Mouse (Mus musculus): ENCODE data around the gene Trhr2. TPM values are rescaled to one million over a fixed set of nuclear protein-coding genes. Genes with fewer than 3 reads are reported as not detected.

Trhr2 gene
- polyA plus RNA-seq, 1 experiment from 2014 or later = not detected

DNA sequence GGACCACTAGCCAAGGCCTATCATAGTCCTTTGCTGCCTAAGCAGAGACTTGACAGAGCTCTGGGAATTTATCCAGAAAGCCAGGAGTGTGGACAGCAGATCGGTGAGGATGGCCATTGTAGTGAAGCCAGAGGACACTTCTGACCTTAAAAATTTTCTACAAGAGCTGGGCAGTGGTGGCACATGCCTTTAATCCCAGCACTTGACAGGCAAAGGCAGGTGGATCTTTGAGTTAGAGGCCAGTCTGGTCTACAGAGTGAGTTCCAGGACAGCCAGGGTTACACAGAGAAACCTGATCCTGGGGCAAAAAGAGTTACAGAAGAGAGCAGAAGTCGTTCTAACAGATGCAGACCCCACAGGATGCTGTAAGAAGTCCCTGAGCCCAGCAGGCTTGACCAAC is 44.1 kb downstream of the Trhr2 start:
- Histone ChIP-seq H3K4me1 (peaks cover 100% of the 10 kb centered on the region), H3K36me3 (peaks cover 76% of the 10 kb centered on the region), H3K9me3 (no peaks in the 10 kb centered on the region), H3K27ac (replicated peaks) (peak overlapping the region; percentile 21; the same call in 1 of the 2 replicates), H3K27me3 (replicated peaks) (no peaks in the 10 kb centered on the region), H3K4me3 (no peak overlapping the region), H3K4me2 (no peak overlapping the region), H3K9ac (peak overlapping the region; percentile 58; the same call in 1 of the 2 replicates)
- ATAC-seq (ENCODE audit: extremely low read depth, insufficient number of reproducible peaks, low FRiP score, low TSS enrichment) = no peak
- WGBS = 39% methylated on average over 2 of the region's 2 CpGs

DNA sequence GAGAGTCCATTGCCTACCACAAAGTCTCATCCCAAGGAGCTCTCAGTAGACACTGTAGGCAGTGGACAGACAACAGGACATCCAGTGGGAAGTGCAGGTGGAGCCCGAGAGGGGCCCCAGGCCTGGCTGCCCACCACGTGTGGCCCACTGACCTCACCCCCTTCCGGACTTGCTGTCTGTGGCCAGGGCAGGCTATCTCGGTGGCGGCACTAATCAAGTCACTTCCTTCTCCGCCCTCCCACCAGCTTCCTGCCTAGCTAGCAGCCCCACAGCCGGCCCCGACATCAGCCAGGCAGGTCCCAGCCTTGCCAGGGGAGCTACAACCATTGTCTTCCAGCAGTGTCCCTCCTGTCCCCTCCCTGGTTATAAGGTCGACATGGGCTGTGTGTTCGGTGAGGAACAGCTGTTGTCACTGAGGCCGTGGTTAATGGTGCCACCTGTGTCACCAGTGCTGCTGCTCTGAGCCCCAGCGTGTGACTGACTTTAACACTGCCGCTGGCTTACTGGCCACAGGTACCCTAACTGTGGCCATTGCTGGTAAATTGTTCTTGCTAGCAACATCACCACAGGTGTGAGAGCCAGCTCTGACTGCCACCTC is 45.5 kb downstream of the Trhr2 start:
- H3K4me3 ChIP-seq = no peak overlapping the region
- ATAC-seq (ENCODE audit: extremely low read depth, insufficient number of reproducible peaks, low FRiP score, low TSS enrichment) = no peak
- peak overlapping the region; percentile 4; the same call in 1 of the 2 replicates for H3K4me2 ChIP-seq
- no peaks in the 10 kb centered on the region for H3K27me3 ChIP-seq (replicated peaks)
- peaks cover 100% of the 10 kb centered on the region for H3K4me1 ChIP-seq
- H3K27ac ChIP-seq (replicated peaks) = peak overlapping the region; percentile 81
- 0 out of 2 replicates have a peak overlapping the region, but pooled peaks have one; percentile 16 for H3K9ac ChIP-seq
- H3K9me3 ChIP-seq = no peaks in the 10 kb centered on the region
- H3K36me3 ChIP-seq = peaks cover 79% of the 10 kb centered on the region
- WGBS = 45% methylated on average over 13 of the region's 13 CpGs

GRCm38 (mm10) chr8:122313310-122313709 is 47.2 kb downstream of the Trhr2 start:
- peak; percentile 32; the same call in 1 of the 2 replicates for ATAC-seq (ENCODE audit: extremely low read depth, insufficient number of reproducible peaks, low FRiP score, low TSS enrichment)
- peak overlapping the region; percentile 81 for H3K27ac ChIP-seq (replicated peaks)
- H3K36me3 ChIP-seq = peaks cover 84% of the 10 kb centered on the region
- H3K9me3 ChIP-seq = no peaks in the 10 kb centered on the region
- no peaks in the 10 kb centered on the region for H3K27me3 ChIP-seq (replicated peaks)
- H3K4me2 ChIP-seq = peak overlapping the region; percentile 37
- peaks cover 100% of the 10 kb centered on the region for H3K4me1 ChIP-seq
- 13% methylated on average over 12 of the region's 12 CpGs for WGBS
- no peak overlapping the region for H3K4me3 ChIP-seq
- peak overlapping the region; percentile 34; the same call in 1 of the 2 replicates for H3K9ac ChIP-seq

GRCm38 (mm10) chr8:122312553-122312952 is 48.0 kb downstream of the Trhr2 start:
- no peak for ATAC-seq (ENCODE audit: extremely low read depth, insufficient number of reproducible peaks, low FRiP score, low TSS enrichment)
- Histone ChIP-seq H3K9me3 (no peaks in the 10 kb centered on the region), H3K36me3 (peaks cover 87% of the 10 kb centered on the region), H3K27ac (replicated peaks) (peak overlapping the region; percentile 81), H3K4me1 (peaks cover 100% of the 10 kb centered on the region), H3K4me2 (peak overlapping the region; percentile 37), H3K27me3 (replicated peaks) (no peaks in the 10 kb centered on the region), H3K4me3 (no peak overlapping the region), H3K9ac (peak overlapping the region; percentile 62)
- 63% methylated on average over 2 of the region's 2 CpGs for WGBS

GRCm38 (mm10) chr8:122311115-122311514 is 49.4 kb downstream of the Trhr2 start:
- Histone ChIP-seq H3K27me3 (replicated peaks) (no peaks in the 10 kb centered on the region), H3K27ac (replicated peaks) (peak overlapping the region; percentile 81), H3K9ac (peak overlapping the region; percentile 70), H3K4me1 (peaks cover 100% of the 10 kb centered on the region), H3K36me3 (peaks cover 87% of the 10 kb centered on the region), H3K4me2 (peak overlapping the region; percentile 31; the same call in 1 of the 2 replicates), H3K9me3 (no peaks in the 10 kb centered on the region), H3K4me3 (no peak overlapping the region)
- WGBS = 63% methylated on average over 2 of the region's 2 CpGs
- no peak for ATAC-seq (ENCODE audit: extremely low read depth, insufficient number of reproducible peaks, low FRiP score, low TSS enrichment)

- no peaks in the 10 kb centered on the region for H3K27me3 ChIP-seq (replicated peaks)
- H3K27ac ChIP-seq (replicated peaks) = peak overlapping the region; percentile 81
- WGBS = 9% methylated on average over 12 of the region's 12 CpGs
- H3K36me3 ChIP-seq = peaks cover 80% of the 10 kb centered on the region
- H3K4me2 ChIP-seq = peak overlapping the region; percentile 31
- H3K9me3 ChIP-seq = no peaks in the 10 kb centered on the region
- H3K4me1 ChIP-seq = peaks cover 100% of the 10 kb centered on the region
- ATAC-seq (ENCODE audit: extremely low read depth, insufficient number of reproducible peaks, low FRiP score, low TSS enrichment) = peak; percentile 48
- H3K4me3 ChIP-seq = no peak overlapping the region
- peak overlapping the region; percentile 70; the same call in 1 of the 2 replicates for H3K9ac ChIP-seq
Measured at GRCm38 (mm10) chr8:122309272-122309671, 51.3 kb downstream of the Trhr2 start.

DNA sequence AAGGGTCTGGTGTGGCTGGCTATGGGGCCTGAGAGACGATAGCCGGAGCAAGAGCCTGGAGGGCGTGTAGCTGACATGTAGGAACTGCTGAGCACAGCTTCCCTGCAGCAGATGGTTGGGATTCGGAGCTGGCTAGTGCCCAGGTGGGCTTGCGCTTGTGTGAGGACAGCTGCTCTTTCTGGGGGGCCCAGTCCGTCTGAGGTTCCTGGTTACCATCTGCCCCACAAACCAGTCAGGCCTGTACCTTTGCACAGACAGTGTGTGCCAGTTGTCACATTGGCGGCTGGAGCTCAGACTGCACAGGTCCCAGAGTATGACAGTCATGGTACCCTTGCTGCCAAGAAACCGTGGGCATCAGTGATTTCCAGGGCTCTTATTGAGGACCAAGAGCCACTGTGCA is 52.7 kb downstream of the Trhr2 start:
- H3K4me2 ChIP-seq = no peak overlapping the region
- 0 out of 2 replicates have a peak overlapping the region, but pooled peaks have one; percentile 70 for H3K9ac ChIP-seq

More for the DNA sequence above, 52.7 kb downstream of the Trhr2 start:
- 80% methylated on average over 8 of the region's 8 CpGs for WGBS
- Histone ChIP-seq H3K27ac (replicated peaks) (0 out of 2 replicates have a peak overlapping the region, but pooled peaks have one; percentile 20), H3K9me3 (no peaks in the 10 kb centered on the region), H3K27me3 (replicated peaks) (no peaks in the 10 kb centered on the region), H3K4me3 (no peak overlapping the region), H3K36me3 (peaks cover 71% of the 10 kb centered on the region), H3K4me1 (peaks cover 100% of the 10 kb centered on the region)
- ATAC-seq (ENCODE audit: extremely low read depth, insufficient number of reproducible peaks, low FRiP score, low TSS enrichment) = no peak

Other genes with a start within 250 kb of the Trhr2 start
- gene Zfpm1, start 78.6 kb downstream of the Trhr2 start, polyA plus RNA-seq (2015; fragmentation: Nextera tagmentation; extraction: Ambion mirVana) = 3.8 TPM in 2 replicates
- gene Zc3h18, start 15.9 kb upstream of the Trhr2 start, polyA plus RNA-seq (2015; fragmentation: Nextera tagmentation; extraction: Ambion mirVana) = 30.4 and 31.1 TPM in 2 replicates
- gene Il17c, start 61.3 kb upstream of the Trhr2 start, polyA plus RNA-seq (2015; fragmentation: Nextera tagmentation; extraction: Ambion mirVana) = not detected in 2 replicates
- gene Cyba, start 72.2 kb upstream of the Trhr2 start, polyA plus RNA-seq (2015; fragmentation: Nextera tagmentation; extraction: Ambion mirVana) = 170 and 202 TPM in 2 replicates
- 19.7 and 21.8 TPM in 2 replicates for gene Mvd, start 82.7 kb upstream of the Trhr2 start, polyA plus RNA-seq (2015; fragmentation: Nextera tagmentation; extraction: Ambion mirVana)
- 2.4 and 3.1 TPM in 2 replicates for gene Snai3, start 100.0 kb upstream of the Trhr2 start, polyA plus RNA-seq (2015; fragmentation: Nextera tagmentation; extraction: Ambion mirVana)
- 33.2 and 42.0 TPM in 2 replicates for gene Rnf166, start 115.3 kb upstream of the Trhr2 start, polyA plus RNA-seq (2015; fragmentation: Nextera tagmentation; extraction: Ambion mirVana)
- gene Ctu2, start 115.4 kb upstream of the Trhr2 start, polyA plus RNA-seq (2015; fragmentation: Nextera tagmentation; extraction: Ambion mirVana) = 23.9 and 29.6 TPM in 2 replicates
- 12.9 and 15.4 TPM in 2 replicates for gene Piezo1, start 190.6 kb upstream of the Trhr2 start, polyA plus RNA-seq (2015; fragmentation: Nextera tagmentation; extraction: Ambion mirVana)
- 31.0 and 34.6 TPM in 2 replicates for gene Cdt1, start 207.3 kb upstream of the Trhr2 start, polyA plus RNA-seq (2015; fragmentation: Nextera tagmentation; extraction: Ambion mirVana)
- gene Aprt, start 216.2 kb upstream of the Trhr2 start, polyA plus RNA-seq (2015; fragmentation: Nextera tagmentation; extraction: Ambion mirVana) = 251 and 271 TPM in 2 replicates

Data from heart, embryonic 13.5 days (tissue).